In the genomic region with DNA sequence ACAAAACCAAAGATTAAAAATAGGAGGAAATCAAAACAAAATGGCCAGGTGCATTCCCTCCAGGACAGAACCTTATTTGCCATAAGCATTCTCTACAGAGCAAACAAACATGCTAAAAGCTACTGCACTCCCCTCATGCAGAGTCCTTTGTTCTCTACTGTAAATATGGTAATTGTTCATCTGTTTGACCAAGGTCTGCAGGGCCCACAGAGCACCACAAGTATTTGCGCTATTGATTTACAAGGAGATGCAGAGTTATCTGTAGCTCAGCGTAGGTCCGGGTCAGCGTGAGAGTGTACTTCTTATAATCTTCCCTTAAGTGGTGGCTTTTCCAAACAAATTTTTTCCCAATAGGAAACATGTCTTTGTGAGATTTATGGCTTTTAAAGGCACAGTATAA, we compare ENCODE assay signal across 27 mouse cellular contexts.
"Had no signal": no experiment of that assay in that cellular context is flagged by ENCODE, and none has a peak within 500 bp of the region (broad histone marks: within the 10 kb centered on the region; RNA-seq: fewer than 3 reads in every experiment).

No protein-coding gene starts in this region.

- H3K27me3 ChIP-seq: embryonic facial prominence, embryonic 12.5 days; embryonic facial prominence, embryonic 13.5 days; embryonic facial prominence, embryonic 15.5 days; forebrain, embryonic 12.5 days; forebrain, embryonic 13.5 days; forebrain, embryonic 15.5 days had no signal

- ATAC-seq: forebrain, embryonic 13.5 days; forebrain, embryonic 14.5 days; forebrain, embryonic 15.5 days; forebrain, embryonic 16.5 days; forebrain, postnatal 0 days had no signal

- H3K36me3 ChIP-seq: embryonic facial prominence, embryonic 12.5 days; embryonic facial prominence, embryonic 13.5 days; embryonic facial prominence, embryonic 15.5 days; forebrain, embryonic 10.5 days; forebrain, embryonic 12.5 days; forebrain, embryonic 15.5 days had no signal

- H3K27ac ChIP-seq: embryonic facial prominence, embryonic 12.5 days; embryonic facial prominence, embryonic 13.5 days; embryonic facial prominence, embryonic 15.5 days; forebrain, embryonic 10.5 days; forebrain, embryonic 12.5 days; forebrain, embryonic 13.5 days; forebrain, embryonic 15.5 days; gastrocnemius, adult 2 months; heart, adult 2 months had no signal

- H3K4me3 ChIP-seq: embryonic facial prominence, embryonic 12.5 days; embryonic facial prominence, embryonic 13.5 days; embryonic facial prominence, embryonic 15.5 days; erythroblast, embryonic 14.5 days; forebrain, embryonic 10.5 days; forebrain, embryonic 12.5 days; forebrain, embryonic 13.5 days; forebrain, embryonic 15.5 days; gastrocnemius, adult 2 months; heart, adult 2 months had no signal

- H3K9ac ChIP-seq: embryonic facial prominence, embryonic 12.5 days; embryonic facial prominence, embryonic 13.5 days; embryonic facial prominence, embryonic 15.5 days; forebrain, embryonic 12.5 days; forebrain, embryonic 13.5 days; forebrain, embryonic 15.5 days; forebrain, postnatal 0 days had no signal

- DNase-seq: cerebellum, adult 18-20 months; cerebellum, adult 2 months; cerebellum, adult 8-10 months; cerebellum, adult 9-10 months; cerebellum, adult 9-11 months; cerebellum, postnatal 25 days; cerebellum, postnatal 36 days; embryo, embryonic 11 days; forebrain, postnatal 0 days; gastrocnemius, adult 2 months; gastrocnemius, postnatal 10 days; gastrocnemius, postnatal 14 days; gastrocnemius, postnatal 25 days; gastrocnemius, postnatal 36 days; heart, adult 11 months; heart, adult 18-20 months; heart, adult 2 months had no signal

- H3K9me3 ChIP-seq: embryonic facial prominence, embryonic 12.5 days; embryonic facial prominence, embryonic 13.5 days; embryonic facial prominence, embryonic 15.5 days; forebrain, embryonic 12.5 days; forebrain, embryonic 13.5 days; forebrain, embryonic 15.5 days had no signal

- H3K4me2 ChIP-seq: embryonic facial prominence, embryonic 12.5 days; embryonic facial prominence, embryonic 13.5 days; embryonic facial prominence, embryonic 15.5 days; forebrain, embryonic 12.5 days; forebrain, embryonic 13.5 days; forebrain, embryonic 15.5 days had no signal

- H3K4me1 ChIP-seq: embryonic facial prominence, embryonic 12.5 days; embryonic facial prominence, embryonic 13.5 days; embryonic facial prominence, embryonic 15.5 days; forebrain, embryonic 10.5 days; forebrain, embryonic 12.5 days; forebrain, embryonic 13.5 days; forebrain, embryonic 15.5 days had no signal
